Mouse (Mus musculus): ENCODE measurements around the gene Atf5.

Gene Atf5

DNA sequence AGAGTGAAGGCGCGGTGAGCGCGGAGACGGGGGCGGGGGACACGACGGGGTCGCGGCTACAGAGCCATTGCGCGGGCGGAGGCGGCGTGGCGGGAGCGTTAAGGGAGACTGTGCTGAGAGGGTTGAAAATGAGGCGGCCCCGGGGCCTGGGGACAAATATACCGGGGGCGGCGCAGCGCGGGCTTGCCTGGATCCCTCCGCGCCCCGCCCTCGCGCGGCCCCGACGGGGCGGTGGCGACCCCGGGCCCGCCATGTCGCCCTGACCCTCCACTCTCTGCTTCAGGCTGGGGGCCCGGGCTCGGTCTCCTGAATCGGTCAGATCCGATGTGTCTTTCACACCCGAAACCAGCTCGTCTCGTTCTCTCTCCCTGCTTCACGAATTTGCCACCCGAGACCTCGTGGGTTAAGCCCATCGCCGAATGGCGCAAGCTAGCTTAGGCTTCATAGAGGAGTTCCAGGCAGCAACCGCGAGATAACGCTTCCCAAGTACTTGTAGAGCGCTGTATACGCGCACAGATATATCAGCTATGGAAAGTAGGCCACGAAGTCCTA, at the start of gene Atf5:
Gene Atf5 (minus strand): TSS at position 189 of the 552 bp plus-strand sequence.
- no peak for DNase-seq

GRCm38 (mm10) chr7:44864595-44865542, 48.4 kb upstream of the Atf5 start:
- no peak for DNase-seq

DNA sequence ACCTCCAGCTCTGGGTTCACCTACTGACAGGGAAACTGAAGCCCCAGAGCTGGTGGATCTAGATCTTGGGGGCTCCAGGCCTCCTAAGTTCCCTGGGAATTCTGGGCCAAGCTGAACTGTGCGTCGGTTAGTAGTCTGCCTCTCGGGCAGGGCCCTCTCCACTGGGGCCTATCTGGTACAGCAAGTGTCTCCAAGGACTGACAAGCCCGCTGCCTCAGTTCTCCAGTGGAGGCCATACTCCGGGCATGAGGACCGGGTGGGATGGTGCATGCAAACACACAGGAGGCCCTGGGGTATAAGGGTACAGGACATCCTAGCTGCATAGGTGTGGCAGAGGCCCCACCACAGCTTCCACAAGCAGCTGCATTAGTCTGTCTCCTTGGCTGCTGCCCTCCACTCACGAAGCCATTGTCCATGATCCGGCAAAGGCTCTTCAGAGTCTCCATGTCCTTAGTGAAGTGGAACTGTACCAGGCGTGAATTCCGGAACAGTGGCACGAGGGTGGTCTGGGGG, 47.6 kb upstream of the Atf5 start:
- DNase-seq = no peak

GRCm38 (mm10) chr7:44863210-44863609, 46.8 kb upstream of the Atf5 start:
- no peak for DNase-seq

- no peak for DNase-seq
Observed at GRCm38 (mm10) chr7:44862434-44862833, 46.0 kb upstream of the Atf5 start.

- DNase-seq = no peak
Observed at GRCm38 (mm10) chr7:44861429-44861816, 45.0 kb upstream of the Atf5 start.

DNA sequence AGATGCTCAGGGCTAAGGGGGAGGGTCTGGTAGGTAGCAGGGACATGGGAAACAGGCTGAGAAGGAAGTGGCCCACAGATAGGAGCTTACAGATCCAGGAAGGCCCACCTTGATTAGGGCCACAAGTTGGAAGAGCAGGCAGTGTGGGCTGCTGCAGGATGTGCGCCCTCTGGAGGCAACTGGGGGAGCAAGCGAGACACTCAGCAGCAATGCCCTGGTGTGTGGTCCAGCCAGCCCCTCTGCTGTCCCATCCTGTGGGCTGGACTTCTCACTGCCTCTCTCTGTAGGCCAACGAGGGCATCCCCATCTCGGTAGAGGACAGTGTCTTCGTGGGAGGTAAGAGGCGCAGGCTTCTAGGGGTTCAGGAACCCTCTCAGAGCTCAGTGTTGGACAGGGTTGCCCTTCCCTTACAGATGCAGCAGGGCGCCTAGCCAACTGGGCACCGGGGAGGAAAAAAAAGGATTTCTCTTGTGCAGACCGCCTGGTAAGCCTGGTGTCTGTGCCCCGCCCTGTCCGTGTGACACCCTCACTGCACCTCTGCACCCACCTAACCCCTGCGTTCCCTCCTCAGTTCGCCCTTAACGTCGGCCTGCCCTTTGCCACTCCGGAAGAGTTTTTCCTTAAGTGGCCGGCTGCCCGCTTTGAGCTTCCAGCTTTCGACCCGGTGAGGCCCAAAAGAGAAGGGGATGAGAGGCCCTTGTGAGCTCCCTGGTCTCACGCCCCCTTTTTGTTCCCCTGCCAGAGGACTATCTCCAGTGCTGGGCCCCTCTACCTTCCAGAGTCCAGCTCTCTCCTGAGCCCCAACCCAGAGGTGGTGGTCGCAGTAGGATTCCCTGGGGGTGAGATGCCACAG, 44.3 kb upstream of the Atf5 start:
- DNase-seq = peak in 1 of 2 experiments; percentile 33

GRCm38 (mm10) chr7:44859896-44860295, 43.4 kb upstream of the Atf5 start:
- DNase-seq = no peak

- peak in 1 of 2 experiments; percentile 56 for DNase-seq
Observed at GRCm38 (mm10) chr7:44857905-44858304, 41.4 kb upstream of the Atf5 start.

DNA sequence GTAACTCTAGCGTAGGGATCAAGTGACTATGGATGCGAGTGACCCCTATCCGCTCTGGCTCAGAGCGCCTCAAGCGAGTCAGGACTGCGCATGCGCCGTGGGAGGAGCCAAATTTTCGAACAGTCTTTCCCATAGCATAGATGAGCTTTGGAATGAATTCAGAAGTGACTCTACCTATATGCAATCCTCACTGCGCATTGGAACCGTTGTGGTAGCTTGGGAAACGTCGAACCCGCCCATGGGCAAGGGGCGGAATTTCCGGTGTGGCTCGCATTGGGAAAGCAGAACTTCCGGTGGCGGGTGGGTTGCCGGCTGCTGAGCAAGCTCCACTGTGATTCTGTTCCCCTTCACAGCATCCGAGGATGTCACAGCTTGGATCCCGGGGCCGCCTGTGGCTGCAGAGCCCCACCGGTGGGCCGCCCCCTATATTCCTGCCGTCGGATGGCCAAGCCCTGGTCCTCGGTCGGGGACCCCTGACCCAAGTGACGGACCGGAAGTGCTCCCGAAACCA, 40.6 kb upstream of the Atf5 start, which contains the start of gene Pnkp:
Gene Pnkp (plus strand): TSS at position 98 of the 511 bp plus-strand sequence.
- peak; percentile 69 to 81 for DNase-seq

- peak in 1 of 2 experiments; percentile 56 for DNase-seq
Observed at GRCm38 (mm10) chr7:44856265-44856916, 39.9 kb upstream of the Atf5 start.

DNA sequence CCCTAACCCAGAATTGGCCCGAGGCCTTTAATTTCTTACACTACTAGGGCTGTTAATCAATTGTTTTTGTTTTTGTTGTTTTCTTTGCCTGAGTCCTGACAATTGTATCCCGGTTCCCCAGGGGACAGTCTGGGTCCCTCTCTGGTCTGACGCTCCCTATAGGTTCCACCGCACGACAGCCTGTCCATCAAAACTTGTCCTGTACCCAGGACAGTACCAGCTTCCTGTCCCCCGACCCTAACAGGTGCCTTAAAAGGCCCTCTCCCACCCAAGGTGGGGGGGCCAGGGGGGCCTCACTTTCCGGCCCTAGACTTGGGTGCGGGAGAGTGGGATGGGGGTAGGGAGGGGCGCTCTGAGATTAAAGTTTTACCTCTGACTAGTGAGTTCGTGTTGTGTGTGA, 38.6 kb upstream of the Atf5 start:
- DNase-seq = peak in 1 of 2 experiments; percentile 44

DNA sequence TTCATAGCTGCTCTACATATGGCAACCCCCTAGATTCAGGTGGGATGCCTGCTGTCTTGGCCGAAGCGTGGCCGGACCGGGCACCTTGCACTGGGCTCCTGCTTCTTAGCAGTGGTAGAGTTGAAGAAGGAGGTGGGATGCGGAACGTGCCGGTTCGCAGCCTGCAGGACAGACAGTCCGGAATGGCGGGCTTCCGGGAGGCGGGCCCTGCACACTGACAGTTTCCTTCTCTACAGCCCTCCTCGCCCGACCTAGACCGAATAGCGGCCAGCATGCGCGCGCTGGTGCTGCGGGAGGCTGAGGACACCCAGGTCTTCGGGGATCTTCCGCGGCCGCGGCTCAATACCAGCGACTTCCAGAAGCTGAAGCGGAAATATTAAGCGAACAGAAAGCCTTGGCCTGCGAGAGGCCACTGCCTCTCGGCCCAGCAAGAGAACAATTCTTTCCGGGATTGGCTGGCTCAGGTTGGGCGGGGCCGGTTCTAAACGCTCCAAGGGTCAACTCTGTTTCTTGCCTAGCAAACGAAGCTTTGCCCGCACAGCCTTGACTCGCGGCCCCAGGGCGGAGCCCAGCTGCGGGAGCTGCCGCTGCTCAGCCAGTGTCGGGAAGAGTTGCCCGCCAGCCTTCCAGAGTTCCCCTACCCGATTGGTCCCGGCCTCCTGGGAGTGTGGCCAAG, 38.0 kb upstream of the Atf5 start:
- DNase-seq = peak; percentile 70 to 77

- DNase-seq = peak in 1 of 2 experiments; percentile 41
Observed at GRCm38 (mm10) chr7:44853596-44854355, 37.3 kb upstream of the Atf5 start.

- no peak for DNase-seq
Observed at GRCm38 (mm10) chr7:44853065-44853464, 36.6 kb upstream of the Atf5 start.

- no peak for DNase-seq
Observed at GRCm38 (mm10) chr7:44852259-44853027, 36.0 kb upstream of the Atf5 start.

DNA sequence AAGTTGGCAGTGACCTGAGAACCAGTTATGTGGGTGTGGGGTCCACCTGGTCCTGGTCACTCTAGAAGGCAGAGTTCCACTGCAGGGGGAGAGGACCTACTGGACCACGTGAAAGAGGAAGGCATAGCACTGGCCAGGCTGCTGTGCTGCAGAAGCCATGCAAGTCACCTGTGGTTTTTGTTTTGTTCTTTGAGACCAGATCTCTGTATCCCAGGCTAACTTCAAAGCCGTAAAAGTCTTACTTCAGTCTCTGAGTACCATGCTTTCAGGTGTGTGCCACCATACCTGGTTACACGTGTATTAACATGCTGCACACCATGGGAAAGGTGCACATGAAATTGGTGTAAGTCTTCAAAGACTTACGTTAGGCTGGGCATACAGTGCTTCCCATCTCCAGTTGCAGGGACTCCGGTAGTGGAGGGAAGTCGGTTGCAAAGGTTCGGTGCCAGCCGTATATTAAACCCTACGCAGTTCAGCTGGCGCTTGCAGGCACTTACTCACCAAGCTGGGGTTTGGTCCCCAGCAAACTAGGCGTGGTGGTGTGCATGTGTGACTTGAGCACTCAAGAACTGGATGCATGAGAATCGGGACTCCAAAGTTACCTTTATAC, 35.3 kb upstream of the Atf5 start:
- DNase-seq = no peak

GRCm38 (mm10) chr7:44850789-44851624, 34.5 kb upstream of the Atf5 start:
- no peak for DNase-seq
